Mouse (Mus musculus) neutrophil, adult 5-6 weeks (primary cell): ENCODE measurements at regions not wholly inside any gene's neighbourhood (a gene's known extent, or its start where the extent isn't known, plus 50 kb on each side); places are given as distances from the start of the nearest gene placed in this dataset.
A peak's percentile ranks its signal among the peaks of the same experiment; 100 is the strongest.

Experiments
- ATAC-seq: fragments of 151-379, 151-347 bp; 2 replicates; pipeline ENCODE4 v1.8.0; 2017; ENCODE audit warnings: mild to moderate bottlenecking, moderate TSS enrichment; ENCODE audit not compliant: insufficient number of reproducible peaks, poor library complexity, low FRiP score, severe bottlenecking; ENCODE audit errors: extremely low read depth

GRCm38 (mm10) chr19:60286810-60287396 is 60.4 kb upstream of the Fam204a start:
- no peak for ATAC-seq

- peak; percentile 91 for ATAC-seq
These were observed 58.4 kb upstream of the Fam204a start for GRCm38 (mm10) chr19:60284901-60285300.
